Mouse (Mus musculus) kidney, adult 8-10 months (tissue): ENCODE results near the gene Guk1.

Experiments
- DNase-seq, 2 experiments: peaks; one replicate each; pipeline ENCODE4 v3.0.0; 2022

The Guk1 gene

DNA sequence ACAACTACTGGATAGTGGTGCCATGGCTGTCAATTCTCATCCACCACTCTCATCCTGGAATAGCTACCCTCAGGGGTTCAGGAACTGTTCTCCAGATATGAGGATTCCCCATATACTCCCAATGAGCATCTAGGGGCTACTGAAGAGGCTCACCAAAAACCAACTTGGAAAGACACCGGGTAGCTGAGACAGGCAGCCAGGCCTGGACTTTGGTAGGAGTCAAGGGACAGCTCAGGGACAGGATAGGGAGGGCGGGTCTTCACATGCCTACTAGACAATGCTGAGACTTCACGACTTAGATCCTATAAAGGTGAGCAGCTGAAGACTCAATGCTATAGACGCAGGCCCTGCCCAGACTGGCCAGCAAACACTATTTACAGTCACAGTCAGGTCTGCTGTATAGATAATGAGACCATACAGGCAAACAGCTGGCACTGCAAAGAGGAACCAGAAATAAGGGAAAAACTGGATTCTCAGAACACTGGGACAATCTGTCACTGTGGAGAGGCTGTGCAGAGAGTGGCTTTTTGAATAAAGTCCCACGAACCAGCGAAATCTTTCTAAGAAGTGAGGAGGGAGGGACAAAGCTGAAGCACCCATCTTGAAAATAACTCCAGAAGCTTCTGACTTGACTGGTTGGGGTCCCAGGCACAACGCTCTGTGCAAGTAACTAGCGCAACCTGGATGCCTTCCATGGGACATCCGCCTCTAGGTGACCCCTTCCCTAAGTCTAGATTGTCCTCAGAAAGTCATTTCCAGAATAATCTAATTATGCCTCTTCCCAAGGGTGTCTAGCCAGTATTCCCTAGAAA lies 29.4 kb downstream of the Guk1 start:
- no peak for DNase-seq

- DNase-seq: no peak
These were observed 30.6 kb downstream of the Guk1 start for GRCm38 (mm10) chr11:59161398-59161797.

DNA sequence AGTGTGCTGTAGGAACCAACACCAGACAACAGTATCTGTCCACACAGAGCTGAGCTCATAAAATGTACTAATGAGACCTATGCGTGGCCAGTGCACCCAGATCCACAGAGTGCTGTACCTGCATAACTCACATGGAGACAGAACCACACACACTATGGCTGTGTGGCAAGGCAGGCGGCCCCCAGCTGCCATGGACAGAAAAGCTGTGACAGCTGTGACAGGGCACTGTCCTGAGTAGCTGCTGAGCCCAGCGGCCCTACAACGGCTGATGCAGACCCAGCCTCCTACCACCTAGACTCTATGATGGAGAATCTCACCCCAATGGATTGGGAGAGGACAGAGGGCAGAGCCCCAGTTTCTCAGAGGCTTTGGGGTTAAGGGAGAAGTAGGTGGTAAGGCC lies 32.5 kb downstream of the Guk1 start:
- DNase-seq: no peak

DNA sequence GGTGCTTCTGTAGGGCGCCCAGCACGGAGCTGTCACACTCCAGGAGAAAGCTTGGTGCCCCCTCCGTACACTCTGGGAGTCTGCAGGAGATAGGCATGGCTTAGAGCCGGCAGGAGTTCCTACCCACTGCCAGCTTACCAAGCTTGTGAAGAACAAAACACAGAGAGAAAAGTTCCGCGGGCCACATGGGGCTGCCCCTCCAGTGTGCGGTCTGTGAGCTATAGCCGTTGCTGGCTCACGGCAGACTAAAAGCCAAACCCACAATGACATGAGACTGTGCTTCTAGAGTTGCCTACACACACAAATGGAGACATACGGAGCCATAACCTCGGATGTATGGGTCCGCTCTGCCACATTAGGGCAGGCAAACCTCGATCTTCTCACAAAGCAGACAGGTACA lies 32.9 kb downstream of the Guk1 start:
- no peak for DNase-seq

GRCm38 (mm10) chr11:59155900-59156299 lies 36.1 kb downstream of the Guk1 start:
- DNase-seq: no peak

GRCm38 (mm10) chr11:59154220-59154619 lies 37.8 kb downstream of the Guk1 start:
- no peak for DNase-seq

DNA sequence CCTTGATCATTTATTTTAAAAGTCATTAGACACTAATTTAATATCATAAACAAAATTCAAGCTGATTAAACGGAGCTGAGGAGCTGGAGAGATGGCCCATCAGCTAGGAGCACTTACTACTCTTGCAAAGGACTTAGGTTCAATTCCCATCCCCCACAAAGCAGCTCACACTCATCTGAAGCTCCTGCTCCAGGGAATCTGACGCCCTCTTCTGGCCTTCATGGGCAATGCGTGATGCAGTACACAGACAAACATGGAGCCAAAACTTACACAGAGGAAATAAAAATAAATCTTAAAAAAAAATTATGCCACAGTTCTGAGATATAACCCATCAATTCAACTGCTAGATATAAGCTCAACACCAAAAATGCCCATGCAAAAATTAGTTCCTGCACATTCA lies 40.3 kb downstream of the Guk1 start:
- no peak for DNase-seq

GRCm38 (mm10) chr11:59149302-59149701 lies 42.7 kb downstream of the Guk1 start:
- DNase-seq: no peak

DNA sequence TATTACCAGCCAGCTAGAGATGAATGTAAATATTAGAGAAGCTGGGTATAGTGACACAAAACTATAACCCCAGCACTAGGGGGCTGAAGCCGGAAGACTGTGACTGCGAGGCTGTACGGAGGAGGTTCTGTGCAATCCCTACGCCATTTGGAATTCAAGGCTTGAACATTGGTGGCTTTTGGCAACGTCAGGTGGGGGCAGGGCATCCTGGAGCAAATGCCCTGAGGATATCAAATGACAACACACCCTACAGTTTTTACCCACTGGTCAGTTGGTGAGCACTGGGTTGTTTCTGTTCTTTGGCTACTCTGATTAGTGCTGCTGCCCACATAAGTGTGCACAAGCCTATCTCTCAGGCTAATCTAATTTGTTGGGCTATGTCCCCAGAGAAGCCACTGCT lies 49.0 kb downstream of the Guk1 start:
- no peak for DNase-seq

DNA sequence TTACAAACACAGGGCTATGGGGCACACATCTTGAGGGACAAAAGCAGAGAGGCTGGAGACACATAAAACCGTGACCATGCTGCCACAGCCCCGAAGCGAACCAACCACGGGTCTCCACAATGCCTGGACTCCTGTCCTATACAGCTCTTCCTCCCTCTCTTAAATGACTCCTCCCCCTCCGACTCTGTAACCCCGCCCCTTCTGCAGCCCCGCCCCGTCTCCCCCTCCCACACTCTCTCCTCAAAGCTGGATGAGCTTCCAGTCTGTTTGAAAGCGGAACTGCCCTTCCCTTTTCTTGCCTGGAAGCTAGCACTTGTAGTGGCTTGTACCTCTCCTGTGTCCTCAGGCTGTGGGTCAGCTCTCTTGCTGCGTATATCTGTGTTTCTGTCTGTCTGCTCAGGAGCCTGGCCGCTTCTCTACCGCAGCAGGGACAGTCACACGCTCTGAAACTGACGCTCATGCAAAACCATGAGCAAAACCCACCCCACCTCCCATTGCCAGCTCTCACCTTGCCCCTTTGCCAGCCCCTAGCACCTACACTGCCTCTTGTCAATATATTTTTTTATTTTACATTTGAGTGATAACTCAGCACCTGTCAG lies 50.1 kb downstream of the Guk1 start:
- DNase-seq: no peak

DNA sequence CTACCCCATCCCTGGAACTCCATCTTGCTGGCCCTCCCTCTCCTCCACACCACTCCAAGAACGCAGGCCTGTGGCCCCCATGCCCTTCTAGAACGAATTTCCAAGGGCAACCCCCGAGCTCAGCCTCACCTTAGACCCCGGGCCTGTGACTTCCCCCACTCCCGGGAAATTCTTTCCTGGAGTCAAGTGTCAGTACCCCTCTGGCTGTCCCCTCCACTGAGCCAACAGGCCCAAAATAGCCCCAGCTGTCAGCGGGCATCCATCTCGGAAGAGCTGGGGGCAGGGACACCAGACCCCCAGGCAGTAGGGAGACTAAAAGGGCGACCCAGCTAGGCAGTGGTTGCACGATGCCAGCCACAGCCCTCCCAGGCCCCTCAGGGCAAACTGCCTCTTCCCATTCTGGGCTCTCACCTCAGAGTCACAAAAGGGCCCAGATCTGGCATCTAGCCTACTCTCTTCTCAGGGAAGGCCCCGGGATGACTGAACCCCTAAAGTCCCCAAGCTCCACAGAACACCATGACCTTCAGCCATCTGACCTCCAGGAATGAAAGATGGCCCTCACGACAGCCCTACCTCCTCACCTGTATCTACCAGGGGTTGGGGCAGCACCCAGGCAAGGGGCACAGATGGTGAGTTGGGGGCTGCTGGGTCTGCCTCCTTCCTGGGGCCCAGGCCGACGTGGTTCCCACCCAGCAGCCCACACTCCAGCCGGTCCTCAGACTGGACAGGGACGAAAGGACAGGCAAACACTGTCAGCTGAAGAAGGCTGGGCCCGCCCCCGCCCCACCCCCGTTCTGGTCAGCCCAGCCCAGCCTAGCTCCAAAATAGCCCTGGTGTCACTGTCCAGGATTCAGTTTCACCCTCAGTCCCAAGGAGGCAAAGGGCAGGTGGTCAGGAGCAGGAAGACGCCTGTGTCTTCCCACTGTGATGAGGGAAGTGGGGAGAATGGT lies 53.2 kb downstream of the Guk1 start:
- no peak for DNase-seq

- no peak for DNase-seq
These were observed 54.9 kb downstream of the Guk1 start for GRCm38 (mm10) chr11:59136994-59137706.

- DNase-seq: no peak
These were observed 56.0 kb downstream of the Guk1 start, which contains the start of gene Obscn for GRCm38 (mm10) chr11:59135904-59136452. Obscn (minus strand) TSS chr11:59136402.

GRCm38 (mm10) chr11:59135051-59135820 lies 56.8 kb downstream of the Guk1 start:
- no peak for DNase-seq

GRCm38 (mm10) chr11:59134373-59134997 lies 57.5 kb downstream of the Guk1 start:
- no peak for DNase-seq
